Mouse (Mus musculus): Measurements from ENCODE around the gene Bpifb6. TPM values are rescaled to one million over a fixed set of nuclear protein-coding genes. Genes with fewer than 3 reads are reported as not detected.

Bpifb6 gene
- total and polyA plus RNA-seq, 3 experiments, result not detected

GRCm38 (mm10) chr2:153860315-153860714, 39.9 kb upstream of the Bpifb6 start:
- DNase-seq (ENCODE audit: low read depth, low spot score), result no peak
- H3K4me1 ChIP-seq (ENCODE audit: control insufficient read depth in 1 of 2, insufficient read depth in 2 of 2, low read length in 2 of 2), result no peaks in the 10 kb centered on the region
- H3K27ac ChIP-seq (ENCODE audit: control insufficient read depth, low read depth, low read length), result no peak overlapping the region
- H3K9me3 ChIP-seq (replicated peaks; ENCODE audit: insufficient read depth, low read length), result no peaks in the 10 kb centered on the region
- H3K36me3 ChIP-seq (ENCODE audit: control insufficient read depth in 1 of 2, insufficient read depth in 2 of 2, low read length in 2 of 2), result no peaks in the 10 kb centered on the region
- no peaks in the 10 kb centered on the region for H3K79me2 ChIP-seq (ENCODE audit: control insufficient read depth, insufficient read depth, low read length, poor library complexity)
- H3K27me3 ChIP-seq (ENCODE audit: control insufficient read depth in 1 of 2, insufficient read depth in 2 of 2, low read length in 2 of 2), result no peaks in the 10 kb centered on the region
- no peak overlapping the region for H3K4me3 ChIP-seq (ENCODE audit: control insufficient read depth in 1 of 2, insufficient read depth in 1 of 2, low read depth in 2 of 2, low read length in 2 of 2)
- TF ChIP-seq MAX (IDR thresholded peaks at IDR 0.05; ENCODE audit: low read length) (no peak), TCF12 (IDR thresholded peaks at IDR 0.05; ENCODE audit: low read depth, low read length) (no peak)
- H3K9ac ChIP-seq (ENCODE audit: control insufficient read depth, low read depth, low read length, poor library complexity, severe bottlenecking), result no peak overlapping the region

DNA sequence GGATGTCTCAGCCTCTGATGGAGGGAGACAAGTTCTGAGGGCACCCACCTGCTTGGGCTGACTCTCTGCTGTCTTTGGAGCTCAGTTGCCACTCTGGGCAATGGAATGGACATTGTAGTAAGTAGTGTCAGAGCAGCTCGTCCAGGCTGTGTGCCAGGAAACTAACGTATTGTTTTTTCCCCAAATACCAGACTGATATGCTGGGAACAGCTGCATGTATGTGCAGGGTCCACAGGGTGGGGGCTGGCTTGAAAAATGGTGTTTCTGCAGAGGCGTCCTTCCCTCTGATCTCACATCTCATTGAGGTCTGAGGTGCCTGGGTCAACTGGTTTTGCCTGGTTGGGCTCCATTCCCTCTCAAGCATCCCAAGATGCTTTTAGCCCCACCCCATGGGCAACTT, 39.5 kb upstream of the Bpifb6 start:
- DNase-seq (ENCODE audit: low read depth, low spot score), result no peak
- Histone ChIP-seq H3K9me3 (replicated peaks; ENCODE audit: insufficient read depth, low read length) (no peaks in the 10 kb centered on the region), H3K9ac (ENCODE audit: control insufficient read depth, low read depth, low read length, poor library complexity, severe bottlenecking) (no peak overlapping the region), H3K27me3 (ENCODE audit: control insufficient read depth in 1 of 2, insufficient read depth in 2 of 2, low read length in 2 of 2) (no peaks in the 10 kb centered on the region), H3K4me1 (ENCODE audit: control insufficient read depth in 1 of 2, insufficient read depth in 2 of 2, low read length in 2 of 2) (no peaks in the 10 kb centered on the region), H3K36me3 (ENCODE audit: control insufficient read depth in 1 of 2, insufficient read depth in 2 of 2, low read length in 2 of 2) (no peaks in the 10 kb centered on the region), H3K79me2 (ENCODE audit: control insufficient read depth, insufficient read depth, low read length, poor library complexity) (no peaks in the 10 kb centered on the region), H3K4me3 (ENCODE audit: control insufficient read depth in 1 of 2, insufficient read depth in 1 of 2, low read depth in 2 of 2, low read length in 2 of 2) (no peak overlapping the region), H3K27ac (ENCODE audit: control insufficient read depth, low read depth, low read length) (no peak overlapping the region)
- TF ChIP-seq TAL1 (IDR thresholded peaks at IDR 0.05; ENCODE audit: low read length), result no peak
- no peak for TF ChIP-seq TCF12 (IDR thresholded peaks at IDR 0.05; ENCODE audit: low read depth, low read length)
- TF ChIP-seq JUND (IDR thresholded peaks at IDR 0.05; ENCODE audit: low read depth, low read length), result no peak
- TF ChIP-seq BHLHE40 (IDR thresholded peaks at IDR 0.05; ENCODE audit: borderline replicate concordance, low read depth, low read length), result no peak
- no peak for TF ChIP-seq POLR2AphosphoS2 (IDR thresholded peaks at IDR 0.05; ENCODE audit: low read length)
- TF ChIP-seq POLR2AphosphoS5 (IDR thresholded peaks at IDR 0.05; ENCODE audit: borderline replicate concordance, low read depth, low read length), result no peak

- Histone ChIP-seq H3K9me3 (replicated peaks; ENCODE audit: insufficient read depth, low read length) (no peaks in the 10 kb centered on the region), H3K27ac (ENCODE audit: control insufficient read depth, low read depth, low read length) (no peak overlapping the region), H3K27me3 (ENCODE audit: control insufficient read depth in 1 of 2, insufficient read depth in 2 of 2, low read length in 2 of 2) (no peaks in the 10 kb centered on the region), H3K79me2 (ENCODE audit: control insufficient read depth, insufficient read depth, low read length, poor library complexity) (no peaks in the 10 kb centered on the region), H3K4me1 (ENCODE audit: control insufficient read depth in 1 of 2, insufficient read depth in 2 of 2, low read length in 2 of 2) (no peaks in the 10 kb centered on the region), H3K36me3 (ENCODE audit: control insufficient read depth in 1 of 2, insufficient read depth in 2 of 2, low read length in 2 of 2) (no peaks in the 10 kb centered on the region), H3K4me3 (ENCODE audit: control insufficient read depth in 1 of 2, insufficient read depth in 1 of 2, low read depth in 2 of 2, low read length in 2 of 2) (no peak overlapping the region), H3K9ac (ENCODE audit: control insufficient read depth, low read depth, low read length, poor library complexity, severe bottlenecking) (no peak overlapping the region)
- DNase-seq (ENCODE audit: low read depth, low spot score), result no peak
- TF ChIP-seq JUND (IDR thresholded peaks at IDR 0.05; ENCODE audit: low read depth, low read length) (no peak), POLR2A (IDR thresholded peaks at IDR 0.05; ENCODE audit: control insufficient read depth in 1 of 2, insufficient read depth in 1 of 2, low read depth in 1 of 2, low read length in 2 of 2, poor library complexity in 1 of 2) (no peak), MAX (IDR thresholded peaks at IDR 0.05; ENCODE audit: low read length) (no peak), HCFC1 (IDR thresholded peaks at IDR 0.05; ENCODE audit: low read depth, low read length) (no peak), RCOR1 (IDR thresholded peaks at IDR 0.05; ENCODE audit: low read depth, low read length) (no peak), TAL1 (IDR thresholded peaks at IDR 0.05; ENCODE audit: low read length) (no peak), ELF1 (IDR thresholded peaks at IDR 0.05; ENCODE audit: low read depth, low read length) (no peak), MAZ (IDR thresholded peaks at IDR 0.05; ENCODE audit: low read depth, low read length) (no peak), MYC (IDR thresholded peaks at IDR 0.05; ENCODE audit: low read depth, low read length) (no peak), USF2 (IDR thresholded peaks at IDR 0.05; ENCODE audit: borderline replicate concordance in 1 of 2, insufficient read depth in 1 of 2, low read depth in 1 of 2, low read length in 2 of 2) (no peak), UBTF (IDR thresholded peaks at IDR 0.05; ENCODE audit: borderline replicate concordance, insufficient read depth, low read depth, low read length) (no peak), ZMIZ1 (IDR thresholded peaks at IDR 0.05; ENCODE audit: low read depth, low read length) (no peak), USF1 (IDR thresholded peaks at IDR 0.05; ENCODE audit: low read depth, low read length) (no peak), RAD21 (IDR thresholded peaks at IDR 0.05; ENCODE audit: low read depth, low read length) (no peak), MYB (IDR thresholded peaks at IDR 0.05; ENCODE audit: low read depth, low read length) (no peak), MEF2A (IDR thresholded peaks at IDR 0.05; ENCODE audit: extremely low read depth, insufficient replicate concordance, low read depth, low read length, poor library complexity, severe bottlenecking) (no peak), GATA1 (IDR thresholded peaks at IDR 0.05; ENCODE audit: low read depth, low read length) (no peak), ETS1 (IDR thresholded peaks at IDR 0.05; ENCODE audit: low read depth, low read length) (no peak), NRF1 (IDR thresholded peaks at IDR 0.05; ENCODE audit: insufficient read depth, low read depth, low read length, poor library complexity, severe bottlenecking) (no peak), POLR2AphosphoS2 (IDR thresholded peaks at IDR 0.05; ENCODE audit: low read length) (no peak)
These were observed 38.2 kb upstream of the Bpifb6 start for GRCm38 (mm10) chr2:153861960-153862359.
